18 mouse cellular contexts compared by ENCODE assay signal in the genomic region with DNA sequence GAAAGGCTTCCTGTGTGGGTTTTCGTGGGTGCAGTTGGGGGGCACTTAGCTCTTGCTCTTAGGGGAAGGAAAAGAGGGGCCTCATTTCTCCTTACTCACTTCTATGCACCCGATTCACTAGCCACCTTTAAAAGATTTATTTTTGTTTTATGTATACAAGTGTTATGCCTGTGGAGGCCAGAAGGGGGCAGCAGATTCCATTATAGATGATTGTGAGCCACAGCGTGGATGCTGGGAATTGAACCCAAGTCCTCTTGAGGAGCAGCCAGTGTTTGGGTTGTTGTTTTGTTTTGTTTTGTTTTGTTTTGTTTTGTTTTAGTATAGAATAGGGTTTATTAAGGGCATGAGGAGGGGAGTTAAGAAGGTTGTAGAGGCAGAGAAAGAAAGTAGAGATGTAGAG.
DNase-seq lines count a peak whose midpoint lies in the region; ATAC-seq and TF ChIP-seq lines count a peak whose summit lies in the region.
"Had no signal": no experiment of that assay in that cellular context is flagged by ENCODE, and none has a peak within 500 bp of the region (broad histone marks: within the 10 kb centered on the region; RNA-seq: fewer than 3 reads in every experiment).

No protein-coding gene starts in this region.

- peaks cover 6% of the 10 kb centered on the region for H3K4me1 ChIP-seq in cerebellum, adult 2 months (ENCODE audit: control insufficient read depth, insufficient read depth, low read length)
- no peaks in the 10 kb centered on the region for H3K4me1 ChIP-seq in liver, embryonic 14.5 days (replicated peaks; ENCODE audit: control insufficient read depth in 2 of 2, insufficient read depth in 2 of 2, low read length in 1 of 2)
- no peaks in the 10 kb centered on the region for H3K4me1 ChIP-seq in liver, embryonic 12.5 days
- H3K4me1 ChIP-seq in MEL (ENCODE audit: control insufficient read depth in 1 of 2, insufficient read depth in 2 of 2, low read length in 2 of 2), result no peaks in the 10 kb centered on the region
- H3K4me1 ChIP-seq in stomach, postnatal 0 days (replicated peaks; ENCODE audit: control insufficient read depth, insufficient read depth), result no peaks in the 10 kb centered on the region
- 0 out of 2 replicates have a peak, but pooled peaks cover 5% of the 10 kb centered on the region for H3K4me1 ChIP-seq in forebrain, embryonic 15.5 days
- H3K4me1 ChIP-seq in midbrain, embryonic 14.5 days (ENCODE audit: control insufficient read depth, insufficient read depth, low read length), result no peaks in the 10 kb centered on the region
- H3K4me1 ChIP-seq: embryonic facial prominence, embryonic 12.5 days; limb, embryonic 12.5 days; midbrain, embryonic 10.5 days had no signal

- TF ChIP-seq CTCF in cerebellum, adult 2 months (IDR thresholded peaks at IDR 0.05; ENCODE audit: borderline replicate concordance, insufficient read depth, low read depth, low read length), result 0 out of 2 replicates have a peak, but pooled peaks have one; percentile 6
- TF ChIP-seq CTCF in liver, embryonic 14.5 days (IDR thresholded peaks at IDR 0.05; ENCODE audit: low read depth), result peak; percentile 46; the same call in 1 of the 2 replicates
- TF ChIP-seq CTCF in MEL (IDR thresholded peaks at IDR 0.05 in 2 of 3, conservative IDR thresholded peaks at IDR 0.05 in 1 of 3; ENCODE audit: control insufficient read depth in 1 of 3, insufficient read depth in 1 of 3, low read depth in 2 of 3, low read length in 3 of 3, poor library complexity in 1 of 3, severe bottlenecking in 1 of 3), result peak in 2 of 3 experiments; percentile 5 to 9; a peak in 1 of 6 replicates
- TF ChIP-seq CTCF in stomach, postnatal 0 days (IDR thresholded peaks at IDR 0.05; ENCODE audit: low read depth), result peak; percentile 41

- H3K9me3 ChIP-seq in liver, embryonic 14.5 days (ENCODE audit: control insufficient read depth, low read length), result no peaks in the 10 kb centered on the region
- 0 out of 2 replicates have a peak, but pooled peaks cover 5% of the 10 kb centered on the region for H3K9me3 ChIP-seq in liver, embryonic 12.5 days (replicated peaks)
- H3K9me3 ChIP-seq in MEL (replicated peaks; ENCODE audit: insufficient read depth, low read length), result no peaks in the 10 kb centered on the region
- H3K9me3 ChIP-seq in stomach, postnatal 0 days (ENCODE audit: control insufficient read depth, low read length), result no peaks in the 10 kb centered on the region
- H3K9me3 ChIP-seq in forebrain, embryonic 15.5 days, result no peaks in the 10 kb centered on the region
- 0 out of 2 replicates have a peak, but pooled peaks cover 3% of the 10 kb centered on the region for H3K9me3 ChIP-seq in midbrain, embryonic 14.5 days (ENCODE audit: control insufficient read depth, low read length)
- H3K9me3 ChIP-seq: neural tube, embryonic 15.5 days had no signal

- WGBS in cerebellum, adult 2 months, result 95% methylated on average over 3 of the region's 3 CpGs
- WGBS in liver, embryonic 14.5 days (ENCODE audit: insufficient replicate concordance), result 57% methylated on average over 3 of the region's 3 CpGs
- WGBS in liver, embryonic 12.5 days (ENCODE audit: insufficient replicate concordance), result 58% methylated on average over 3 of the region's 3 CpGs
- WGBS in stomach, postnatal 0 days, result 93% methylated on average over 3 of the region's 3 CpGs
- 89% methylated on average over 3 of the region's 3 CpGs for WGBS in forebrain, embryonic 15.5 days
- WGBS in midbrain, embryonic 14.5 days, result 89% methylated on average over 3 of the region's 3 CpGs

- H3K36me3 ChIP-seq in liver, embryonic 14.5 days (replicated peaks; ENCODE audit: control insufficient read depth, insufficient read depth, low read depth), result no peaks in the 10 kb centered on the region
- no peaks in the 10 kb centered on the region for H3K36me3 ChIP-seq in liver, embryonic 12.5 days
- no peaks in the 10 kb centered on the region for H3K36me3 ChIP-seq in MEL (ENCODE audit: control insufficient read depth in 1 of 2, insufficient read depth in 2 of 2, low read length in 2 of 2)
- H3K36me3 ChIP-seq in stomach, postnatal 0 days (ENCODE audit: control insufficient read depth, insufficient read depth, low read length), result no peaks in the 10 kb centered on the region
- no peaks in the 10 kb centered on the region for H3K36me3 ChIP-seq in forebrain, embryonic 15.5 days
- no peaks in the 10 kb centered on the region for H3K36me3 ChIP-seq in midbrain, embryonic 14.5 days (ENCODE audit: control insufficient read depth, insufficient read depth, low read length)
- H3K36me3 ChIP-seq: embryonic facial prominence, embryonic 12.5 days; limb, embryonic 12.5 days; midbrain, embryonic 10.5 days; neural tube, embryonic 15.5 days had no signal

- H3K4me3 ChIP-seq in cerebellum, adult 2 months (replicated peaks; ENCODE audit: insufficient read depth, low read depth, low read length), result no peak overlapping the region
- no peak overlapping the region for H3K4me3 ChIP-seq in liver, embryonic 14.5 days (ENCODE audit: insufficient read depth in 1 of 2, low read depth in 2 of 2, low read length in 2 of 2)
- no peak overlapping the region for H3K4me3 ChIP-seq in liver, embryonic 12.5 days
- no peak overlapping the region for H3K4me3 ChIP-seq in MEL (ENCODE audit: control insufficient read depth in 1 of 2, insufficient read depth in 1 of 2, low read depth in 2 of 2, low read length in 2 of 2)
- no peak overlapping the region for H3K4me3 ChIP-seq in stomach, postnatal 0 days (ENCODE audit: low read depth, low read length)
- no peak overlapping the region for H3K4me3 ChIP-seq in forebrain, embryonic 15.5 days
- no peak overlapping the region for H3K4me3 ChIP-seq in midbrain, embryonic 14.5 days (replicated peaks; ENCODE audit: low read depth, low read length)
- H3K4me3 ChIP-seq: embryonic facial prominence, embryonic 12.5 days; limb, embryonic 12.5 days; midbrain, embryonic 10.5 days; neural tube, embryonic 15.5 days had no signal

- TF ChIP-seq RAD21 in MEL (IDR thresholded peaks at IDR 0.05; ENCODE audit: low read depth, low read length), result no peak

- H3K27me3 ChIP-seq in cerebellum, adult 2 months (ENCODE audit: control insufficient read depth, insufficient read depth, low read length), result no peaks in the 10 kb centered on the region
- no peaks in the 10 kb centered on the region for H3K27me3 ChIP-seq in liver, embryonic 14.5 days (ENCODE audit: control insufficient read depth, insufficient read depth, low read length)
- H3K27me3 ChIP-seq in liver, embryonic 12.5 days (replicated peaks), result no peaks in the 10 kb centered on the region
- H3K27me3 ChIP-seq in MEL (ENCODE audit: control insufficient read depth in 1 of 2, insufficient read depth in 2 of 2, low read length in 2 of 2), result no peaks in the 10 kb centered on the region
- H3K27me3 ChIP-seq in stomach, postnatal 0 days (ENCODE audit: control insufficient read depth, insufficient read depth, low read length), result no peaks in the 10 kb centered on the region
- no peaks in the 10 kb centered on the region for H3K27me3 ChIP-seq in forebrain, embryonic 15.5 days
- H3K27me3 ChIP-seq in midbrain, embryonic 14.5 days (ENCODE audit: control insufficient read depth, insufficient read depth, low read length), result no peaks in the 10 kb centered on the region
- H3K27me3 ChIP-seq: embryonic facial prominence, embryonic 12.5 days; limb, embryonic 12.5 days; neural tube, embryonic 15.5 days had no signal

- ATAC-seq in liver, embryonic 14.5 days (ENCODE audit: insufficient read depth), result no peak
- ATAC-seq in liver, embryonic 12.5 days, result no peak
- no peak for ATAC-seq in stomach, postnatal 0 days (ENCODE audit: low FRiP score, low TSS enrichment)
- no peak for ATAC-seq in forebrain, embryonic 15.5 days (replicated peaks)
- no peak for ATAC-seq in midbrain, embryonic 14.5 days (ENCODE audit: low FRiP score, low TSS enrichment)
- ATAC-seq: intestine, embryonic 16.5 days had no signal

- H3K9ac ChIP-seq in liver, embryonic 14.5 days (replicated peaks), result no peak overlapping the region
- no peak overlapping the region for H3K9ac ChIP-seq in liver, embryonic 12.5 days
- H3K9ac ChIP-seq in MEL (ENCODE audit: control insufficient read depth, low read depth, low read length, poor library complexity, severe bottlenecking), result no peak overlapping the region
- H3K9ac ChIP-seq in stomach, postnatal 0 days (ENCODE audit: low read length), result no peak overlapping the region
- H3K9ac ChIP-seq in forebrain, embryonic 15.5 days (replicated peaks), result no peak overlapping the region
- H3K9ac ChIP-seq in midbrain, embryonic 14.5 days (replicated peaks; ENCODE audit: low read length), result no peak overlapping the region
- H3K9ac ChIP-seq: embryonic facial prominence, embryonic 12.5 days; limb, embryonic 12.5 days; neural tube, embryonic 15.5 days had no signal

- TF ChIP-seq POLR2A in cerebellum, adult 2 months (IDR thresholded peaks at IDR 0.05; ENCODE audit: borderline replicate concordance, insufficient read depth, low read length), result no peak
- TF ChIP-seq POLR2A in MEL (IDR thresholded peaks at IDR 0.05; ENCODE audit: control insufficient read depth in 1 of 2, insufficient read depth in 1 of 2, low read depth in 1 of 2, low read length in 2 of 2, poor library complexity in 1 of 2), result no peak

- TF ChIP-seq EP300 in liver, embryonic 14.5 days (IDR thresholded peaks at IDR 0.05; ENCODE audit: low read depth), result no peak
- TF ChIP-seq EP300 in MEL (IDR thresholded peaks at IDR 0.05; ENCODE audit: low read depth in 1 of 2, low read length in 2 of 2), result no peak
- TF ChIP-seq EP300 in stomach, postnatal 0 days (optimal IDR thresholded peaks at IDR 0.05), result no peak

- H3K79me2 ChIP-seq in MEL (ENCODE audit: control insufficient read depth, insufficient read depth, low read length, poor library complexity), result no peaks in the 10 kb centered on the region

- no peak for DNase-seq in cerebellum, adult 2 months
- no peak for DNase-seq in cerebellum, postnatal 10 days
- DNase-seq in liver, embryonic 14.5 days (ENCODE audit: low read depth in 3 of 3, low spot score in 3 of 3), result no peak
- no peak for DNase-seq in MEL (ENCODE audit: low read depth, low spot score)
- no peak for DNase-seq in stomach, postnatal 0 days (ENCODE audit: low spot score)
- no peak for DNase-seq in midbrain, embryonic 14.5 days
- DNase-seq: cerebellum, adult 11-12 months; gastrocnemius, postnatal 10 days; heart, adult 18-20 months; lung, postnatal 4 days had no signal

- H3K27ac ChIP-seq in cerebellum, adult 2 months (ENCODE audit: insufficient read depth, low read length), result no peak overlapping the region
- H3K27ac ChIP-seq in liver, embryonic 14.5 days, result no peak overlapping the region
- no peak overlapping the region for H3K27ac ChIP-seq in liver, embryonic 12.5 days
- no peak overlapping the region for H3K27ac ChIP-seq in MEL (ENCODE audit: control insufficient read depth, low read depth, low read length)
- no peak overlapping the region for H3K27ac ChIP-seq in stomach, postnatal 0 days (replicated peaks)
- H3K27ac ChIP-seq in forebrain, embryonic 15.5 days (replicated peaks), result no peak overlapping the region
- H3K27ac ChIP-seq in midbrain, embryonic 14.5 days (replicated peaks; ENCODE audit: low read depth, low read length), result no peak overlapping the region
- H3K27ac ChIP-seq: embryonic facial prominence, embryonic 12.5 days; kidney, postnatal 0 days; limb, embryonic 12.5 days; midbrain, embryonic 10.5 days; neural tube, embryonic 15.5 days had no signal

- H3K4me2 ChIP-seq in liver, embryonic 14.5 days (ENCODE audit: low read depth), result no peak overlapping the region
- H3K4me2 ChIP-seq in liver, embryonic 12.5 days, result no peak overlapping the region
- H3K4me2 ChIP-seq in stomach, postnatal 0 days (replicated peaks; ENCODE audit: low read depth), result no peak overlapping the region
- H3K4me2 ChIP-seq in forebrain, embryonic 15.5 days (replicated peaks), result no peak overlapping the region
- no peak overlapping the region for H3K4me2 ChIP-seq in midbrain, embryonic 14.5 days (ENCODE audit: low read length)
- H3K4me2 ChIP-seq: embryonic facial prominence, embryonic 12.5 days; limb, embryonic 12.5 days; neural tube, embryonic 15.5 days had no signal
